Mouse (Mus musculus) bone marrow macrophage, adult 2 months (primary cell): ENCODE measurements at regions not wholly inside any gene's neighbourhood (a gene's known extent, or its start where the extent isn't known, plus 50 kb on each side); places are given as distances from the start of the nearest gene placed in this dataset.

Experiments
- CTCF ChIP-seq: IDR thresholded peaks from 2 replicates; pipeline ENCODE4 v1.5.1; 2012; ENCODE audit warnings: low read depth, mild to moderate bottlenecking, low read length, moderate library complexity
- POLR2A ChIP-seq: IDR thresholded peaks from 2 replicates; pipeline ENCODE4 v1.6.1; 2012; ENCODE audit warnings: mild to moderate bottlenecking, low read depth, low read length, borderline replicate concordance

GRCm38 (mm10) chr4:102688378-102688777, 52.7 kb upstream of the Sgip1 start:
- TF ChIP-seq POLR2A (no peak), CTCF (no peak)
